Mouse (Mus musculus) heart, embryonic 10.5 days (tissue): ENCODE measurements at regions not wholly inside any gene's neighbourhood (a gene's known extent, or its start where the extent isn't known, plus 50 kb on each side); places are given as distances from the start of the nearest gene placed in this dataset.

ENCODE experiments used
- DNase-seq: peaks from one replicate; pipeline ENCODE4 v3.0.0-alpha.2; 2017; ENCODE audit warnings: low spot score
- H3K27ac ChIP-seq: fragments of 300-500 bp; sonication (generic); 2 replicates; pipeline ENCODE4 v1.5.1; 2016; ENCODE audit warnings: mild to moderate bottlenecking
- H3K27me3 ChIP-seq: fragments of 300-500 bp; sonication (generic); 2 replicates; pipeline ENCODE4 v1.6.1; 2016; ENCODE audit warnings: mild to moderate bottlenecking; ENCODE audit not compliant: poor library complexity, insufficient read depth, severe bottlenecking
- H3K36me3 ChIP-seq: fragments of 300-500 bp; sonication (generic); 2 replicates; pipeline ENCODE4 v1.6.1; 2016; ENCODE audit warnings: mild to moderate bottlenecking, moderate library complexity
- H3K4me1 ChIP-seq: fragments of 300-500 bp; sonication (generic); 2 replicates; pipeline ENCODE4 v1.6.1; 2016; ENCODE audit warnings: mild to moderate bottlenecking
- H3K4me3 ChIP-seq: fragments of 300-500 bp; sonication (generic); 2 replicates; pipeline ENCODE4 v1.5.1; 2016; ENCODE audit warnings: mild to moderate bottlenecking, moderate library complexity
- H3K9me3 ChIP-seq: fragments of 300-500 bp; sonication (generic); 2 replicates; pipeline ENCODE4 v1.6.1; 2016; ENCODE audit warnings: mild to moderate bottlenecking, moderate library complexity
- WGBS: fragments of 180-500 bp; shearing (Covaris S2); methylation state at CpG from one replicate; pipeline ENCODE4 v1.1.7; 2016; 5-methylcytosine and 5-hydroxymethylcytosine counted together

- Histone ChIP-seq H3K27me3 (no peaks in the 10 kb centered on the region), H3K9me3 (no peaks in the 10 kb centered on the region), H3K27ac (no peak overlapping the region), H3K36me3 (no peaks in the 10 kb centered on the region), H3K4me1 (no peaks in the 10 kb centered on the region), H3K4me3 (no peak overlapping the region)
- 77% methylated on average over 4 of the region's 4 CpGs for WGBS
- no peak for DNase-seq
Measured at GRCm38 (mm10) chr3:52702962-52703361, 314.1 kb downstream of the Cog6 start.

GRCm38 (mm10) chr3:52701601-52702000 is 315.4 kb downstream of the Cog6 start:
- Histone ChIP-seq H3K27me3 (no peaks in the 10 kb centered on the region), H3K27ac (no peak overlapping the region), H3K9me3 (no peaks in the 10 kb centered on the region), H3K4me1 (no peaks in the 10 kb centered on the region), H3K36me3 (no peaks in the 10 kb centered on the region), H3K4me3 (no peak overlapping the region)
- no peak for DNase-seq
- 81% methylated on average over 3 of the region's 3 CpGs for WGBS

GRCm38 (mm10) chr3:52693813-52694212 is 323.2 kb downstream of the Cog6 start:
- no peak overlapping the region for H3K4me3 ChIP-seq
- 78% methylated on average over 2 of the region's 2 CpGs for WGBS
- no peaks in the 10 kb centered on the region for H3K36me3 ChIP-seq
- no peaks in the 10 kb centered on the region for H3K27me3 ChIP-seq
- no peak overlapping the region for H3K27ac ChIP-seq
- no peaks in the 10 kb centered on the region for H3K4me1 ChIP-seq
- H3K9me3 ChIP-seq = no peaks in the 10 kb centered on the region
- no peak for DNase-seq

- H3K27me3 ChIP-seq = 0 out of 2 replicates have a peak, but pooled peaks cover 4% of the 10 kb centered on the region
- no peak overlapping the region for H3K4me3 ChIP-seq
- no peak for DNase-seq
- 69% methylated on average over 9 of the region's 9 CpGs for WGBS
- no peak overlapping the region for H3K27ac ChIP-seq
- H3K9me3 ChIP-seq = no peaks in the 10 kb centered on the region
- no peaks in the 10 kb centered on the region for H3K36me3 ChIP-seq
- H3K4me1 ChIP-seq = no peaks in the 10 kb centered on the region
Measured at GRCm38 (mm10) chr3:52685434-52686181, 331.4 kb downstream of the Cog6 start.

- no peaks in the 10 kb centered on the region for H3K4me1 ChIP-seq
- DNase-seq = no peak
- no peaks in the 10 kb centered on the region for H3K36me3 ChIP-seq
- H3K9me3 ChIP-seq = no peaks in the 10 kb centered on the region
- 62% methylated on average over 3 of the region's 3 CpGs for WGBS
- H3K27ac ChIP-seq = no peak overlapping the region
- 0 out of 2 replicates have a peak, but pooled peaks cover 4% of the 10 kb centered on the region for H3K27me3 ChIP-seq
- H3K4me3 ChIP-seq = no peak overlapping the region
Measured at GRCm38 (mm10) chr3:52680824-52681388, 336.1 kb downstream of the Cog6 start.

- H3K27me3 ChIP-seq = peaks cover 5% of the 10 kb centered on the region; the same call in 1 of the 2 replicates
- H3K27ac ChIP-seq = no peak overlapping the region
- no peaks in the 10 kb centered on the region for H3K36me3 ChIP-seq
- no peak for DNase-seq
- no peaks in the 10 kb centered on the region for H3K9me3 ChIP-seq
- 86% methylated on average over 14 of the region's 14 CpGs for WGBS
- H3K4me1 ChIP-seq = no peaks in the 10 kb centered on the region
- no peak overlapping the region for H3K4me3 ChIP-seq
Measured at GRCm38 (mm10) chr3:52676886-52677670, 340.0 kb downstream of the Cog6 start.

- Histone ChIP-seq H3K4me3 (no peak overlapping the region), H3K4me1 (no peaks in the 10 kb centered on the region), H3K9me3 (no peaks in the 10 kb centered on the region), H3K36me3 (no peaks in the 10 kb centered on the region), H3K27ac (no peak overlapping the region), H3K27me3 (peaks cover 14% of the 10 kb centered on the region; the same call in 1 of the 2 replicates)
- DNase-seq = no peak
- WGBS = 91% methylated on average over 8 of the region's 8 CpGs
Measured at GRCm38 (mm10) chr3:52670628-52671028, 346.4 kb downstream of the Cog6 start.

- Histone ChIP-seq H3K36me3 (no peaks in the 10 kb centered on the region), H3K4me3 (no peak overlapping the region), H3K9me3 (no peaks in the 10 kb centered on the region), H3K27me3 (peaks cover 24% of the 10 kb centered on the region; the same call in 1 of the 2 replicates), H3K4me1 (peaks cover 18% of the 10 kb centered on the region), H3K27ac (no peak overlapping the region)
- no peak for DNase-seq
- WGBS = 53% methylated on average over 5 of the region's 5 CpGs
Measured at GRCm38 (mm10) chr3:52663161-52663602, 353.9 kb downstream of the Cog6 start.

- H3K36me3 ChIP-seq = no peaks in the 10 kb centered on the region
- H3K27ac ChIP-seq = no peak overlapping the region
- no peak overlapping the region for H3K4me3 ChIP-seq
- H3K4me1 ChIP-seq = peaks cover 18% of the 10 kb centered on the region
- no peaks in the 10 kb centered on the region for H3K9me3 ChIP-seq
- WGBS = 80% methylated on average over 15 of the region's 15 CpGs
- no peak for DNase-seq
- H3K27me3 ChIP-seq = peaks cover 24% of the 10 kb centered on the region; the same call in 1 of the 2 replicates
Measured at GRCm38 (mm10) chr3:52662164-52662908, 354.7 kb downstream of the Cog6 start.

- H3K4me3 ChIP-seq = no peak overlapping the region
- H3K27me3 ChIP-seq = peaks cover 16% of the 10 kb centered on the region; the same call in 1 of the 2 replicates
- no peaks in the 10 kb centered on the region for H3K9me3 ChIP-seq
- H3K27ac ChIP-seq = no peak overlapping the region
- WGBS = 21% methylated on average over 5 of the region's 5 CpGs
- no peak for DNase-seq
- H3K36me3 ChIP-seq = no peaks in the 10 kb centered on the region
- peaks cover 9% of the 10 kb centered on the region; the same call in 1 of the 2 replicates for H3K4me1 ChIP-seq
Measured at GRCm38 (mm10) chr3:52653006-52653405, 364.0 kb downstream of the Cog6 start.

GRCm38 (mm10) chr3:52652476-52652870 is 364.6 kb downstream of the Cog6 start:
- peaks cover 18% of the 10 kb centered on the region; the same call in 1 of the 2 replicates for H3K27me3 ChIP-seq
- H3K4me3 ChIP-seq = no peak overlapping the region
- peaks cover 9% of the 10 kb centered on the region; the same call in 1 of the 2 replicates for H3K4me1 ChIP-seq
- H3K36me3 ChIP-seq = no peaks in the 10 kb centered on the region
- no peak for DNase-seq
- H3K9me3 ChIP-seq = no peaks in the 10 kb centered on the region
- 85% methylated on average over 2 of the region's 2 CpGs for WGBS
- no peak overlapping the region for H3K27ac ChIP-seq

- 55% methylated on average over 7 of the region's 7 CpGs for WGBS
- H3K4me1 ChIP-seq = peaks cover 9% of the 10 kb centered on the region; the same call in 1 of the 2 replicates
- no peak overlapping the region for H3K4me3 ChIP-seq
- H3K27ac ChIP-seq = no peak overlapping the region
- no peak for DNase-seq
- H3K27me3 ChIP-seq = peaks cover 23% of the 10 kb centered on the region
- H3K9me3 ChIP-seq = no peaks in the 10 kb centered on the region
- no peaks in the 10 kb centered on the region for H3K36me3 ChIP-seq
Measured at GRCm38 (mm10) chr3:52651862-52652475, 365.1 kb downstream of the Cog6 start.
